Mouse (Mus musculus): ENCODE results near the gene Slc10a1. TPM values are rescaled to one million over a fixed set of nuclear protein-coding genes. Genes with fewer than 3 reads are reported as not detected.
A peak's percentile ranks its signal among the peaks of the same experiment; 100 is the strongest.
"Not testable (repeated sequence)": the region's sequence is repeated elsewhere in the genome, so short reads cannot be mapped to it uniquely, and the experiment has no call there.

Gene Slc10a1
- total and polyA plus RNA-seq, 3 experiments: 0.12 to 0.18 TPM; not detected in 1

DNA sequence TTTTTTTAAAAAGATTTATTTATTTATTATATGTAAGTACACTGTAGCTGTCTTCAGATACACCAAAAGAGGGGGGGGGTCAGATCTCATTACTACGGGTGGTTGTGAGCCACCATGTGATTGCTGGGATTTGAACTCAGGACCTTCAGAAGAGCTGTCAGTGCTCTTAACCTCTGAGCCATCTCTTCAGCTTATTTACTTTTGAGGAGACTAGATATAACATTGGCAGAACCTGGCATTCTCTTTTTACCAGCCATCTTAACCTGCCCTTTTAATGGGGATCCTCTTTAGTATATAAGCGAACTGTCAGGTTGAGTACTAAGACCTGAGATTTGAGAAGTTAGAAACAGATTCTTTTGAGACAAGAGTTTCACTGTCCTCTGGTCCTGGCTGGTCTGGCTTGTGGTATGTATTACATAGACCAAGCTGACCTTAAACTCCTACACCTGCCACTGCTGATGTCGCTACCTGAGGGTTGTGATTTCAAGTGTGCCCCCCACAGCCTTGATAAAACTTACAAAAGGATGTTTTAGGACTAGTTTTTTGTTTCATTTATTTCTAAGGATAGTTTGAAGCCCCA is 16.8 kb downstream of the Slc10a1 start:
- H3K9me3 ChIP-seq (replicated peaks; ENCODE audit: insufficient read depth, low read length): no peaks in the 10 kb centered on the region
- H3K36me3 ChIP-seq (ENCODE audit: control insufficient read depth in 1 of 2, insufficient read depth in 2 of 2, low read length in 2 of 2): peaks cover 49 to 59% of the 10 kb centered on the region in 2 experiments
- H3K79me2 ChIP-seq (ENCODE audit: control insufficient read depth, insufficient read depth, low read length, poor library complexity): peaks cover 31% of the 10 kb centered on the region
- no peak overlapping the region for H3K27ac ChIP-seq (ENCODE audit: control insufficient read depth, low read depth, low read length)
- no peaks in the 10 kb centered on the region for H3K27me3 ChIP-seq (ENCODE audit: control insufficient read depth in 1 of 2, insufficient read depth in 2 of 2, low read length in 2 of 2)
- no peak overlapping the region for H3K9ac ChIP-seq (ENCODE audit: control insufficient read depth, low read depth, low read length, poor library complexity, severe bottlenecking)
- H3K4me1 ChIP-seq (ENCODE audit: control insufficient read depth in 1 of 2, insufficient read depth in 2 of 2, low read length in 2 of 2): peaks cover 0 to 13% of the 10 kb centered on the region in 2 experiments; a peak in 2 of 4 replicates
- TF ChIP-seq TBP (IDR thresholded peaks at IDR 0.05; ENCODE audit: low read depth, low read length): peak; percentile 53; the same call in 1 of the 2 replicates
- no peak for TF ChIP-seq E2F4 (IDR thresholded peaks at IDR 0.05; ENCODE audit: borderline replicate concordance, low read depth, low read length)
- H3K4me3 ChIP-seq (ENCODE audit: control insufficient read depth in 1 of 2, insufficient read depth in 1 of 2, low read depth in 2 of 2, low read length in 2 of 2): no peak overlapping the region
- no peak for DNase-seq (ENCODE audit: low read depth, low spot score)

DNA sequence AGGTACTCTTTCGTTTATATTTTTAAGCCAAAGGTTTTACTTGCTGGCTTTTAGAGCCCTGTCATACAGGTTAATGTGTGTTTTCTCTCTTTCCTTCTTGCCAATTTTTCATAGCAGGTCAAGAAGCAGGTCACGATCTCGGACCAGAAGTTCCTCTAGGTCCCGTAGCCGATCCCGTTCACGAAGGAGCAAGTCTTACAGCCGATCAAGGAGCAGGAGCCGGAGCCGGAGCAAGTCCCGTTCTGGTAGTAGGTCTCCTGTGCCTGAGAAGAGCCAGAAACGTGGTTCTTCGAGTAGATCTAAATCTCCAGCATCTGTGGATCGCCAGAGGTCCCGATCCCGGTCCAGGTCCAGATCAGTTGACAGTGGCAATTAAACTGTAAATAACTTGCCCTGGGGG is 18.9 kb downstream of the Slc10a1 start:
- Histone ChIP-seq H3K79me2 (ENCODE audit: control insufficient read depth, insufficient read depth, low read length, poor library complexity) (peaks cover 43% of the 10 kb centered on the region), H3K4me1 (ENCODE audit: control insufficient read depth in 1 of 2, insufficient read depth in 2 of 2, low read length in 2 of 2) (peaks cover 0 to 13% of the 10 kb centered on the region in 2 experiments; a peak in 2 of 4 replicates), H3K36me3 (ENCODE audit: control insufficient read depth in 1 of 2, insufficient read depth in 2 of 2, low read length in 2 of 2) (peaks cover 51 to 60% of the 10 kb centered on the region in 2 experiments)
- not testable (repeated sequence) for H3K4me3 ChIP-seq (ENCODE audit: control insufficient read depth in 1 of 2, insufficient read depth in 1 of 2, low read depth in 2 of 2, low read length in 2 of 2); DNase-seq (ENCODE audit: low read depth, low spot score); H3K9me3 ChIP-seq (replicated peaks; ENCODE audit: insufficient read depth, low read length); H3K9ac ChIP-seq (ENCODE audit: control insufficient read depth, low read depth, low read length, poor library complexity, severe bottlenecking); H3K27ac ChIP-seq (ENCODE audit: control insufficient read depth, low read depth, low read length); H3K27me3 ChIP-seq (ENCODE audit: control insufficient read depth in 1 of 2, insufficient read depth in 2 of 2, low read length in 2 of 2)

DNA sequence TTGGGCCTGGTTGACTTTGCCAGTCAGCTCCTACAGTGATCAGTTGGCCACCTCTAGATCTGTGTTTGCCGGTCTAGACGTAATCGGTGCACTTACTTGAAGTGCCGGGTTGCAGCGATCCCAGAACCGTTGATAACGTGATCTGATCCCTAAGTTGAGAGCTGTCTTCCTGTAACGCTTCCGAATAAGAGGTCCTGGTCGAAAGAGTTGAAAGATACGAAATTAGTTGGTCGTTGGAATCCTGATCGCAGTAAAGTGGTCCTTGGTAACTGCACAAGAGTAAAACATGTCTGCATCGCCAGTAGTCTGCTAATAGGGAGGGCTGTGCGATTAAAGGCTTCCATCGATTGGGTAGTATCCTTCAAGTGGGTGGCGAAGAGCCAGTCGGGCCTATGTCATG is 20.3 kb downstream of the Slc10a1 start:
- Histone ChIP-seq H3K36me3 (ENCODE audit: control insufficient read depth in 1 of 2, insufficient read depth in 2 of 2, low read length in 2 of 2) (peaks cover 47 to 62% of the 10 kb centered on the region in 2 experiments), H3K27ac (ENCODE audit: control insufficient read depth, low read depth, low read length) (no peak overlapping the region), H3K79me2 (ENCODE audit: control insufficient read depth, insufficient read depth, low read length, poor library complexity) (peaks cover 41% of the 10 kb centered on the region), H3K4me3 (ENCODE audit: control insufficient read depth in 1 of 2, insufficient read depth in 1 of 2, low read depth in 2 of 2, low read length in 2 of 2) (no peak overlapping the region; a peak in 1 of 4 replicates), H3K9me3 (replicated peaks; ENCODE audit: insufficient read depth, low read length) (no peaks in the 10 kb centered on the region), H3K27me3 (ENCODE audit: control insufficient read depth in 1 of 2, insufficient read depth in 2 of 2, low read length in 2 of 2) (no peaks in the 10 kb centered on the region), H3K4me1 (ENCODE audit: control insufficient read depth in 1 of 2, insufficient read depth in 2 of 2, low read length in 2 of 2) (peaks cover 5 to 13% of the 10 kb centered on the region in 2 experiments; a peak in 3 of 4 replicates), H3K9ac (ENCODE audit: control insufficient read depth, low read depth, low read length, poor library complexity, severe bottlenecking) (no peak overlapping the region; the same call in 1 of the 2 replicates)
- TF ChIP-seq CTCF (IDR thresholded peaks at IDR 0.05 in 2 of 3, conservative IDR thresholded peaks at IDR 0.05 in 1 of 3; ENCODE audit: control insufficient read depth in 1 of 3, insufficient read depth in 1 of 3, low read depth in 2 of 3, low read length in 3 of 3, poor library complexity in 1 of 3, severe bottlenecking in 1 of 3) (no peak), ZMIZ1 (IDR thresholded peaks at IDR 0.05; ENCODE audit: low read depth, low read length) (no peak), KAT2A (conservative IDR thresholded peaks at IDR 0.05; ENCODE audit: low read depth, low read length) (no peak), ETS1 (IDR thresholded peaks at IDR 0.05; ENCODE audit: low read depth, low read length) (no peak), MXI1 (IDR thresholded peaks at IDR 0.05; ENCODE audit: low read depth, low read length) (no peak), TAL1 (IDR thresholded peaks at IDR 0.05; ENCODE audit: low read length) (no peak), ZKSCAN1 (IDR thresholded peaks at IDR 0.05; ENCODE audit: low read depth, low read length) (no peak), MEF2A (IDR thresholded peaks at IDR 0.05; ENCODE audit: extremely low read depth, insufficient replicate concordance, low read depth, low read length, poor library complexity, severe bottlenecking) (no peak), CHD1 (IDR thresholded peaks at IDR 0.05; ENCODE audit: low read depth, low read length) (no peak), SMC3 (IDR thresholded peaks at IDR 0.05; ENCODE audit: low read depth, low read length) (no peak), GABPA (IDR thresholded peaks at IDR 0.05; ENCODE audit: low read depth, low read length) (no peak), HCFC1 (IDR thresholded peaks at IDR 0.05; ENCODE audit: low read depth, low read length) (no peak), ZC3H11A (IDR thresholded peaks at IDR 0.05; ENCODE audit: low read depth, low read length) (no peak)
- DNase-seq (ENCODE audit: low read depth, low spot score): no peak

All from MEL (cell line).